Mouse (Mus musculus): ENCODE results near the gene Greb1. TPM values are rescaled to one million over a fixed set of nuclear protein-coding genes. Genes with fewer than 3 reads are reported as not detected.

Greb1 gene
- polyA plus RNA-seq, 1 experiment, result 0.59 TPM

- no peaks in the 10 kb centered on the region; the same call in 1 of the 2 replicates for H3K27me3 ChIP-seq (replicated peaks; ENCODE audit: control insufficient read depth, insufficient read depth, low read length)
- H3K4me1 ChIP-seq (ENCODE audit: control insufficient read depth, insufficient read depth, low read length), result no peaks in the 10 kb centered on the region
- DNase-seq, result peak; percentile 86
- no peak overlapping the region for H3K27ac ChIP-seq (ENCODE audit: insufficient read depth, low read depth, low read length)
- H3K4me3 ChIP-seq (ENCODE audit: insufficient read depth, low read depth, low read length), result no peak overlapping the region
- TF ChIP-seq CTCF (conservative IDR thresholded peaks at IDR 0.05; ENCODE audit: insufficient read depth, insufficient read length, low read depth, low read length) (peak; percentile 79), POLR2A (IDR thresholded peaks at IDR 0.05; ENCODE audit: low read depth, low read length) (no peak)
- 6% methylated on average over 5 of the region's 5 CpGs for WGBS
- H3K36me3 ChIP-seq (ENCODE audit: control insufficient read depth, insufficient read depth, low read length), result no peaks in the 10 kb centered on the region
Observed at GRCm38 (mm10) chr12:16805511-16805910, 4.8 kb upstream of the Greb1 start.

- TF ChIP-seq CTCF (conservative IDR thresholded peaks at IDR 0.05; ENCODE audit: insufficient read depth, insufficient read length, low read depth, low read length) (no peak), POLR2A (IDR thresholded peaks at IDR 0.05; ENCODE audit: low read depth, low read length) (no peak)
- Histone ChIP-seq H3K4me3 (ENCODE audit: insufficient read depth, low read depth, low read length) (no peak overlapping the region), H3K36me3 (ENCODE audit: control insufficient read depth, insufficient read depth, low read length) (no peaks in the 10 kb centered on the region), H3K27ac (ENCODE audit: insufficient read depth, low read depth, low read length) (no peak overlapping the region), H3K27me3 (replicated peaks; ENCODE audit: control insufficient read depth, insufficient read depth, low read length) (peaks cover 2% of the 10 kb centered on the region; the same call in 1 of the 2 replicates), H3K4me1 (ENCODE audit: control insufficient read depth, insufficient read depth, low read length) (no peaks in the 10 kb centered on the region)
- 76% methylated on average over 5 of the region's 5 CpGs for WGBS
- DNase-seq, result no peak
Observed at GRCm38 (mm10) chr12:16803956-16804430, 3.3 kb upstream of the Greb1 start.

GRCm38 (mm10) chr12:16803237-16803955 is 2.7 kb upstream of the Greb1 start:
- 62% methylated on average over 5 of the region's 5 CpGs for WGBS
- Histone ChIP-seq H3K4me3 (ENCODE audit: insufficient read depth, low read depth, low read length) (no peak overlapping the region), H3K27ac (ENCODE audit: insufficient read depth, low read depth, low read length) (no peak overlapping the region), H3K36me3 (ENCODE audit: control insufficient read depth, insufficient read depth, low read length) (no peaks in the 10 kb centered on the region), H3K27me3 (replicated peaks; ENCODE audit: control insufficient read depth, insufficient read depth, low read length) (peaks cover 3% of the 10 kb centered on the region; the same call in 1 of the 2 replicates), H3K4me1 (ENCODE audit: control insufficient read depth, insufficient read depth, low read length) (no peaks in the 10 kb centered on the region)
- no peak for DNase-seq
- TF ChIP-seq POLR2A (IDR thresholded peaks at IDR 0.05; ENCODE audit: low read depth, low read length) (no peak), CTCF (conservative IDR thresholded peaks at IDR 0.05; ENCODE audit: insufficient read depth, insufficient read length, low read depth, low read length) (no peak)

- no peak overlapping the region for H3K4me3 ChIP-seq (ENCODE audit: insufficient read depth, low read depth, low read length)
Observed at GRCm38 (mm10) chr12:16800959-16801315, 251 bp upstream of the Greb1 start.

GRCm38 (mm10) chr12:16799928-16800258 is 793 bp downstream of the Greb1 start:
- no peak for DNase-seq
- peaks cover 3% of the 10 kb centered on the region; the same call in 1 of the 2 replicates for H3K27me3 ChIP-seq (replicated peaks; ENCODE audit: control insufficient read depth, insufficient read depth, low read length)
- no peak overlapping the region for H3K4me3 ChIP-seq (ENCODE audit: insufficient read depth, low read depth, low read length)
- H3K4me1 ChIP-seq (ENCODE audit: control insufficient read depth, insufficient read depth, low read length), result no peaks in the 10 kb centered on the region
- no peak overlapping the region for H3K27ac ChIP-seq (ENCODE audit: insufficient read depth, low read depth, low read length)
- no peaks in the 10 kb centered on the region for H3K36me3 ChIP-seq (ENCODE audit: control insufficient read depth, insufficient read depth, low read length)
- 29% methylated on average over 4 of the region's 6 CpGs for WGBS
- TF ChIP-seq POLR2A (IDR thresholded peaks at IDR 0.05; ENCODE audit: low read depth, low read length), result no peak
- no peak for TF ChIP-seq CTCF (conservative IDR thresholded peaks at IDR 0.05; ENCODE audit: insufficient read depth, insufficient read length, low read depth, low read length)

More at GRCm38 (mm10) chr12:16800959-16801315, 251 bp upstream of the Greb1 start:
- Histone ChIP-seq H3K27me3 (replicated peaks; ENCODE audit: control insufficient read depth, insufficient read depth, low read length) (peaks cover 3% of the 10 kb centered on the region; the same call in 1 of the 2 replicates), H3K4me1 (ENCODE audit: control insufficient read depth, insufficient read depth, low read length) (no peaks in the 10 kb centered on the region), H3K27ac (ENCODE audit: insufficient read depth, low read depth, low read length) (no peak overlapping the region), H3K36me3 (ENCODE audit: control insufficient read depth, insufficient read depth, low read length) (no peaks in the 10 kb centered on the region)
- WGBS, result 9% methylated on average over 12 of the region's 12 CpGs
- no peak for TF ChIP-seq CTCF (conservative IDR thresholded peaks at IDR 0.05; ENCODE audit: insufficient read depth, insufficient read length, low read depth, low read length)
- TF ChIP-seq POLR2A (IDR thresholded peaks at IDR 0.05; ENCODE audit: low read depth, low read length), result no peak
- DNase-seq, result no peak

- no peaks in the 10 kb centered on the region for H3K4me1 ChIP-seq (ENCODE audit: control insufficient read depth, insufficient read depth, low read length)
- H3K36me3 ChIP-seq (ENCODE audit: control insufficient read depth, insufficient read depth, low read length), result no peaks in the 10 kb centered on the region
- peaks cover 3% of the 10 kb centered on the region; the same call in 1 of the 2 replicates for H3K27me3 ChIP-seq (replicated peaks; ENCODE audit: control insufficient read depth, insufficient read depth, low read length)
- H3K4me3 ChIP-seq (ENCODE audit: insufficient read depth, low read depth, low read length), result no peak overlapping the region
- WGBS, result 57% methylated on average over 3 of the region's 3 CpGs
- no peak for DNase-seq
- TF ChIP-seq CTCF (conservative IDR thresholded peaks at IDR 0.05; ENCODE audit: insufficient read depth, insufficient read length, low read depth, low read length) (no peak), POLR2A (IDR thresholded peaks at IDR 0.05; ENCODE audit: low read depth, low read length) (no peak)
- H3K27ac ChIP-seq (ENCODE audit: insufficient read depth, low read depth, low read length), result no peak overlapping the region
Observed at GRCm38 (mm10) chr12:16798894-16799293, 1.8 kb downstream of the Greb1 start.

- no peak for DNase-seq
- no peak for TF ChIP-seq POLR2A (IDR thresholded peaks at IDR 0.05; ENCODE audit: low read depth, low read length)
- TF ChIP-seq CTCF (conservative IDR thresholded peaks at IDR 0.05; ENCODE audit: insufficient read depth, insufficient read length, low read depth, low read length), result no peak
- 74% methylated on average over 3 of the region's 3 CpGs for WGBS
- no peak overlapping the region for H3K27ac ChIP-seq (ENCODE audit: insufficient read depth, low read depth, low read length)
- no peaks in the 10 kb centered on the region for H3K4me1 ChIP-seq (ENCODE audit: control insufficient read depth, insufficient read depth, low read length)
- no peaks in the 10 kb centered on the region for H3K36me3 ChIP-seq (ENCODE audit: control insufficient read depth, insufficient read depth, low read length)
- H3K27me3 ChIP-seq (replicated peaks; ENCODE audit: control insufficient read depth, insufficient read depth, low read length), result 0 out of 2 replicates have a peak, but pooled peaks cover 3% of the 10 kb centered on the region
- no peak overlapping the region for H3K4me3 ChIP-seq (ENCODE audit: insufficient read depth, low read depth, low read length)
Observed at GRCm38 (mm10) chr12:16795781-16796180, 4.9 kb downstream of the Greb1 start.

Data from kidney, adult 2 months (tissue).